Mouse (Mus musculus) hindbrain, embryonic 14.5 days (tissue): ENCODE results near the gene Rspo1. TPM values are rescaled to one million over a fixed set of nuclear protein-coding genes. Genes with fewer than 3 reads are reported as not detected.

Experiments
- ATAC-seq: fragments of 200-750 bp; cut with Nextera tagmentation; 2 replicates; pipeline ENCODE4 v1.8.0; 2017; ENCODE audit warnings: moderate number of reproducible peaks, mild to moderate bottlenecking, moderate TSS enrichment, moderate library complexity; ENCODE audit not compliant: low FRiP score
- DNase-seq: peaks from one replicate; pipeline ENCODE4 v3.0.0-alpha.2; 2015; ENCODE audit warnings: low spot score
- H3K27ac ChIP-seq: fragments of 300-500 bp; sonication (generic); 2 replicates; pipeline ENCODE4 v1.5.1; 2014; ENCODE audit warnings: mild to moderate bottlenecking, moderate library complexity
- H3K27me3 ChIP-seq: fragments of 300-500 bp; sonication (generic); 2 replicates; pipeline ENCODE4 v1.6.1; 2014; ENCODE audit warnings: mild to moderate bottlenecking, low read length, mixed read lengths; ENCODE audit not compliant: control insufficient read depth, insufficient read depth
- H3K36me3 ChIP-seq: fragments of 300-500 bp; sonication (generic); replicated peaks from 2 replicates; pipeline ENCODE4 v1.6.1; 2014; ENCODE audit not compliant: control insufficient read depth, insufficient read depth
- H3K4me1 ChIP-seq: fragments of 300-500 bp; sonication (generic); replicated peaks from 2 replicates; pipeline ENCODE4 v1.6.1; 2014; ENCODE audit warnings: antibody characterized with exemption, low read length, mixed read lengths; ENCODE audit not compliant: control insufficient read depth, insufficient read depth
- H3K4me2 ChIP-seq: fragments of 300-500 bp; sonication (generic); replicated peaks from 2 replicates; pipeline ENCODE4 v1.6.1; 2014; ENCODE audit warnings: mild to moderate bottlenecking, moderate library complexity
- H3K4me3 ChIP-seq: fragments of 300-500 bp; sonication (generic); replicated peaks from 2 replicates; pipeline ENCODE4 v1.5.1; 2014; ENCODE audit warnings: mild to moderate bottlenecking, low read length
- H3K9ac ChIP-seq: fragments of 300-500 bp; sonication (generic); 2 replicates; pipeline ENCODE4 v1.6.1; 2014
- H3K9me3 ChIP-seq: fragments of 300-500 bp; sonication (generic); 2 replicates; pipeline ENCODE4 v1.6.1; 2016; ENCODE audit warnings: low read length; ENCODE audit not compliant: control insufficient read depth
- WGBS: fragments of 180-500 bp; shearing (Covaris S2); extraction: QIAGEN DNeasy Blood & Tissue Kit; methylation state at CpG from one replicate; pipeline ENCODE4 v1.1.7; 2014; 5-methylcytosine and 5-hydroxymethylcytosine counted together
- polyA plus RNA-seq: library from polyadenylated mRNA; unstranded; fragments of >200 nt; fragmentation: Nextera tagmentation; extraction: Ambion mirVana; gene quantifications from 2 replicates; pipeline ENCODE4 v1.2.1, GENCODE M21; 2014

Rspo1 gene
- polyA plus RNA-seq, 1 experiment from 2014 or later, result 1.9 TPM

DNA sequence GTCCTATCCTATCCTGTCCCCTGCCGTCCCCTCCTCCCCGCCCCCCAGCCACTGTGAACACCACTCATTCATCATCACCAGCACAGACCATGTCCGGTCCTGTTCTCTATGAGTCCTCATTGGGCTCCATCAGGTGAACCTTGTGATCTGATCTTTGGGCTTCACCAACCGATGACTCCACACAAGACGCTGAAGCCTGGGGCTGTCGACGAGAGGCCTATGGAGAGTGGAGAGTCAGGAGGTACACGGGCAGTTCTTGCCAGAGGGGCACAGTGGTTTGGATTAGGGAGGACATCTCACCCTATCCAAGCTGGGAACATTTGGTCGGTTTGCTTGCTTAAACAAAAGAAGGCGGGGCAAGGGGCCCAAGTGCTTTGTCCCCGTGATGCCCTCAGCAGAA is 16.0 kb upstream of the Rspo1 start:
- H3K36me3 ChIP-seq, result no peaks in the 10 kb centered on the region
- H3K27ac ChIP-seq, result no peak overlapping the region
- H3K27me3 ChIP-seq, result no peaks in the 10 kb centered on the region
- no peak overlapping the region for H3K4me2 ChIP-seq
- 72% methylated on average over 11 of the region's 11 CpGs for WGBS
- ATAC-seq (no peak), DNase-seq (no peak)
- no peak overlapping the region for H3K4me3 ChIP-seq
- H3K9ac ChIP-seq, result no peak overlapping the region
- no peaks in the 10 kb centered on the region for H3K9me3 ChIP-seq
- H3K4me1 ChIP-seq, result peaks cover 8% of the 10 kb centered on the region

- DNase-seq (peak; percentile 42), ATAC-seq (no peak; the same call in 1 of the 2 replicates)
- Histone ChIP-seq H3K27ac (no peak overlapping the region), H3K4me2 (no peak overlapping the region), H3K4me1 (peaks cover 8% of the 10 kb centered on the region), H3K9ac (no peak overlapping the region), H3K9me3 (no peaks in the 10 kb centered on the region), H3K27me3 (no peaks in the 10 kb centered on the region), H3K36me3 (no peaks in the 10 kb centered on the region), H3K4me3 (no peak overlapping the region)
- 26% methylated on average over 5 of the region's 5 CpGs for WGBS
These were observed 15.6 kb upstream of the Rspo1 start for GRCm38 (mm10) chr4:124970677-124971076.

GRCm38 (mm10) chr4:124971094-124971493 is 15.1 kb upstream of the Rspo1 start:
- Histone ChIP-seq H3K4me3 (no peak overlapping the region), H3K36me3 (no peaks in the 10 kb centered on the region), H3K27ac (no peak overlapping the region), H3K27me3 (no peaks in the 10 kb centered on the region), H3K4me2 (no peak overlapping the region), H3K4me1 (peaks cover 8% of the 10 kb centered on the region), H3K9me3 (no peaks in the 10 kb centered on the region), H3K9ac (no peak overlapping the region)
- ATAC-seq (no peak), DNase-seq (no peak)
- WGBS, result 87% methylated on average over 8 of the region's 8 CpGs

- no peak for DNase-seq
- Histone ChIP-seq H3K4me2 (no peak overlapping the region), H3K27me3 (no peaks in the 10 kb centered on the region), H3K4me3 (no peak overlapping the region), H3K4me1 (peaks cover 8% of the 10 kb centered on the region), H3K27ac (no peak overlapping the region), H3K9ac (no peak overlapping the region), H3K36me3 (no peaks in the 10 kb centered on the region), H3K9me3 (no peaks in the 10 kb centered on the region)
- no peak for ATAC-seq
- WGBS, result 61% methylated on average over 9 of the region's 9 CpGs
These were observed 13.9 kb upstream of the Rspo1 start for GRCm38 (mm10) chr4:124972316-124972715.

DNA sequence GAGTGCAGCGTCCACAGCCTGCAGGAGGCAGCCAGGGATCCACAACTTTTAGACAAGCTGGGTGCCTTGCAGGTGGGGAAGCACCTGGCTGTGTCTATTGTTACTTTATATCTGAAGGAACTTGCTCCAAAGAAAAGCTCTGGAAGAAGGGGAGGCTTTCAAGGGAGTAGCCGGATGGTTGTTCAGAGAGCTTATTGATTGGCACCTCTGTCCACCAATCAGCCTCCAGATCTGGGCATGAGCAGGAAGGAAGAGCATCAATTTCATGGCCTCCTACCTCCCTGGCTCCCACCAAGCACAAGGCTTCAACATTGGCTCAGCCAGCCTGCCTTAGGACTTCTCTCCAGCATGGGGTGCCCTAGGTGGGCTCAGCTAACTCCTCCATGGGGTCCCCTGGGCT is 12.9 kb upstream of the Rspo1 start:
- Histone ChIP-seq H3K27ac (no peak overlapping the region), H3K9me3 (no peaks in the 10 kb centered on the region), H3K36me3 (no peaks in the 10 kb centered on the region), H3K4me3 (no peak overlapping the region), H3K27me3 (no peaks in the 10 kb centered on the region), H3K4me1 (peaks cover 8% of the 10 kb centered on the region), H3K4me2 (no peak overlapping the region), H3K9ac (no peak overlapping the region)
- ATAC-seq (no peak), DNase-seq (no peak)
- WGBS, result 77% methylated on average over 2 of the region's 2 CpGs

DNA sequence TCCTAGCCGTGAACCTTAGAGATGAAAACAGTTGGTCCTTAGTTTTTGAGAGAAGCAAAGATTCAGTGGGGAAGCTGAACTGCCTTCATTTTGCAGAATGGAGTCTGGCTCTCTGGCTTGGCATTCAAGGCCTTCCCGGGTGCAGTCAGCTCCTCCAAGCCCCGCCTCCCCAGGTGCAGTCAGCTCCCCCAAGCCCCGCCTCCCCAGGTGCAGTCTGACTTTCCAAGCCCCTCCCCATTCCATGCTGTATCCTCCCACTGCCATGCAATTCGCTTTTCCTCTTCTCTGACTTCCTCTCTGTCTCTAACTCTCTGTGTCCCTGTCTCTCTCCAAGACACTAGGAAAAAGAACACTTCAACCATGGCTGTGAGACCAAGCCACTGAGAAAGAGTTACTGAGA is 8.0 kb upstream of the Rspo1 start:
- Histone ChIP-seq H3K9ac (no peak overlapping the region), H3K27ac (no peak overlapping the region), H3K4me3 (no peak overlapping the region), H3K4me1 (no peaks in the 10 kb centered on the region), H3K4me2 (no peak overlapping the region), H3K9me3 (no peaks in the 10 kb centered on the region), H3K27me3 (peaks cover 3% of the 10 kb centered on the region; the same call in 1 of the 2 replicates), H3K36me3 (no peaks in the 10 kb centered on the region)
- WGBS, result 35% methylated on average over 5 of the region's 5 CpGs
- ATAC-seq (no peak), DNase-seq (no peak)

DNA sequence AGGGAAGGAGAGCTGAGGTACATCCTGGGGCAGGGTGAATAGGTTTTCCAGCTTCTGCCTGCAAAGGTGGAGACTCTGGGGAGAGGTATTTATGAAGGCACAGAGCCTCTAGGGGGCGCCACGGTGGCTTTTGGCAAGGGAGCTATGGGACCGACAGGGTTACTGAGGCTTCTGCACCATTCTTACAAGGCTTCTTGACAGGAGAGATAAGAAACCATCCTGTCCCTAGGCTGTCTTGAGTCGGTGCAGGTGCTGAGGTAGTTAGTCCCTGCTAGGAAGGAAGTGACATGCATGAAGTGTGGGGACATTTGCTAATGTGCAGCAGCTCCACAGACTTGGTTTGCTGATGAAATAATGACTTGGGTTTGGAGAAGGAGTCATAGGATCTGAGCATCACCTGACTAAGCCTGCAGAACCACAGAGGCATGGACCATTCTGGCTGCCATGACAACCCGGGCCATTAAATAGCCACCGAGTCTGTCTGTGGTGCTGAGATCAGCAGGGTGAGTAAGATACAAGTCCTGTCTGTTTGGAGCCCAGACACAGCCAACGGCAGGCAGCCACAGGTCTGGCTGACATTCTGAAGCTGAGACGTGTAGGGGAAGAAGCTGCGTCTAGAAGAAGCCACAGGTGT is 2.2 kb upstream of the Rspo1 start:
- H3K4me2 ChIP-seq, result no peak overlapping the region
- H3K9me3 ChIP-seq, result no peaks in the 10 kb centered on the region
- DNase-seq, result no peak
- no peak overlapping the region for H3K27ac ChIP-seq
- WGBS, result 19% methylated on average over 9 of the region's 9 CpGs
- H3K36me3 ChIP-seq, result no peaks in the 10 kb centered on the region
- no peak overlapping the region for H3K4me3 ChIP-seq
- ATAC-seq, result no peak
- peaks cover 60% of the 10 kb centered on the region for H3K27me3 ChIP-seq
- H3K4me1 ChIP-seq, result peaks cover 17% of the 10 kb centered on the region; the same call in 1 of the 2 replicates
- H3K9ac ChIP-seq, result no peak overlapping the region

- peaks cover 17% of the 10 kb centered on the region; the same call in 1 of the 2 replicates for H3K4me1 ChIP-seq
- no peak for ATAC-seq
- H3K27ac ChIP-seq, result no peak overlapping the region
- 9% methylated on average over 18 of the region's 18 CpGs for WGBS
- H3K9me3 ChIP-seq, result no peaks in the 10 kb centered on the region
- no peak for DNase-seq
- no peak overlapping the region for H3K4me2 ChIP-seq
- no peaks in the 10 kb centered on the region for H3K36me3 ChIP-seq
- H3K27me3 ChIP-seq, result peaks cover 70% of the 10 kb centered on the region
- no peak overlapping the region for H3K4me3 ChIP-seq
- H3K9ac ChIP-seq, result no peak overlapping the region
These were observed 1.2 kb upstream of the Rspo1 start for GRCm38 (mm10) chr4:124984871-124985670.

DNA sequence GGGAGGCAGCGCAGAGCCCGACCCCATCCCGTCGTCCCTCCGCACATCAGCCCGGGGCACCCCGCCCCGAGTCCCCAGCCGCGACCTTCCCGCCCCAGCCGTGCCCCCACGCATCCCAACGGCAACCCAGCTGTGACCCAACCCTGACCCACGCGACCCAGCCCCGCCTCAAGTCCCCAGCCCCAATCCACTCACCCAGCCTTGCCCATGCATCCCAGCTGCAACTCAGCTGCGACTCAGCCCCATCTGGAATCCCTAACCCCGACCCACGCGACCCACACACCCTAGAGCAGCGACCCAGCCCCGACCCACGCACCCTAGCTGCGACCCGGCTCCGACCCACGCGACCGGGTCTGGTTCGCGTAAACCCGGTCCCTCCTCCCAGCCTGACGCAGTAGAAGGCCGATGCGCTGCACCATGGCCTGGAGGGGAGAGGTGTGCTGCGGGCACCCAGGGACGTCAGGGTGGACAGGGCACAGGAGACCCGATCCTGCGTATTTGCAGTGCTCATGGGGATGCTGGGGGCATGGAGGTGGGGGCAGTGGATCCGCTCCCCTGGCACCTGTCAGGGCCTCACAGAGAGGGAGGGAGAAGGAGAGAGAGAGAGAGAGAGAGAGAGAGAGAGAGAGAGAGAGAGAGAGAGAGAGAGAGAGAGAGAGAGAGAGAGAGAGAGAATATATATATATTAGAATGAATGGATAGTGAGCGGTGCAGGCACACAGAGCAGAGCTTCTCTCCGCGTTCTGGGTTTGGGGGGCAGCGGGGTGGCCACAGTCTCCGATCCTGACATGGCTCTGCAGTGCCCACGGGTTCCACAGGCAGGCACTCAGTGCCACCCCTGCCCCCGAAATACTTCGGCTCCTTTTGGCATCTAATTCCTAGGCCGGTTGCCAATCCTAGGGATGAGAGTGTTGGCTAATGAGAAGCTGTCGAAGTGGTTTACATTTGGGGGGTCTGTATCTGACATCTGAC is 795 bp downstream of the Rspo1 start:
- H3K9me3 ChIP-seq, result no peaks in the 10 kb centered on the region
- peaks cover 87% of the 10 kb centered on the region for H3K27me3 ChIP-seq
- no peak; the same call in 1 of the 2 replicates for ATAC-seq
- H3K36me3 ChIP-seq, result no peaks in the 10 kb centered on the region
- no peak overlapping the region for H3K27ac ChIP-seq
- peak overlapping the region; percentile 49 for H3K4me2 ChIP-seq
- H3K4me3 ChIP-seq, result peak overlapping the region; percentile 33
- no peak for DNase-seq
- WGBS, result 3% methylated on average over 49 of the region's 51 CpGs
- peaks cover 17% of the 10 kb centered on the region; the same call in 1 of the 2 replicates for H3K4me1 ChIP-seq
- H3K9ac ChIP-seq, result 0 out of 2 replicates have a peak overlapping the region, but pooled peaks have one; percentile 28
